Mouse (Mus musculus): ENCODE measurements around the gene Ncor2. TPM values are rescaled to one million over a fixed set of nuclear protein-coding genes. Genes with fewer than 3 reads are reported as not detected.

The Ncor2 gene
- polyA plus RNA-seq, 1 experiment from 2014 or later = 30.5 TPM

- peaks cover 27% of the 10 kb centered on the region for H3K4me1 ChIP-seq
- no peak overlapping the region for H3K27ac ChIP-seq
- WGBS = 73% methylated on average over 17 of the region's 17 CpGs
- H3K27me3 ChIP-seq = no peaks in the 10 kb centered on the region
- H3K4me2 ChIP-seq = no peak overlapping the region
- peaks cover 44% of the 10 kb centered on the region for H3K36me3 ChIP-seq
- ATAC-seq (ENCODE audit: borderline replicate concordance, extremely low read depth, low FRiP score, low TSS enrichment) = no peak
- H3K4me3 ChIP-seq = no peak overlapping the region
- H3K9me3 ChIP-seq = no peaks in the 10 kb centered on the region
- no peak overlapping the region for H3K9ac ChIP-seq
These were observed 116.0 kb downstream of the Ncor2 start for GRCm38 (mm10) chr5:125063015-125063414.

DNA sequence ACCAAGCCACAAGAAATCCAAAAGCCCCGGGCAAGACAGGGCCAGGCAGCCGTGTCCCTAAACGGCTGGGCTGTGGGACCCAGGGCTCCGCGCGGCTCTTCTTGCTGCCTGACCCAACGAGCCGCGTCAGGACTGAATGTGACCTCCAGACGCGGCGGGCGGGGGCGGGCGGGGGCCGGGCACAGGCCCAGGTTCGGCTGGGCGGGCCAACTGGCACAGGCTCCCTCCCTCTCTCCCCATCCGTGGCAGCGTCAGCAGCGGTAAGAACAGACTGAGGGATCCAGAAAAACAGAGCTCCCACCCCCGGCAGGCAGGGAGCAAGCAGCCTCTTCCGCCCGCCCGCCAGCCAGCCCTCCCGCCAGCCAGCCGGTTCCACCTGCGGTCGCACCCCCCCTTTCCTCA, 120.8 kb downstream of the Ncor2 start:
- Histone ChIP-seq H3K27me3 (no peaks in the 10 kb centered on the region), H3K4me2 (peak overlapping the region; percentile 52), H3K36me3 (peaks cover 14% of the 10 kb centered on the region; the same call in 1 of the 2 replicates), H3K4me3 (peak overlapping the region; percentile 26), H3K9ac (peak overlapping the region; percentile 20; the same call in 1 of the 2 replicates), H3K9me3 (no peaks in the 10 kb centered on the region), H3K4me1 (peaks cover 73% of the 10 kb centered on the region), H3K27ac (peak overlapping the region; percentile 90)
- WGBS = 4% methylated on average over 27 of the region's 29 CpGs
- peak; percentile 40 for ATAC-seq (ENCODE audit: borderline replicate concordance, extremely low read depth, low FRiP score, low TSS enrichment)

DNA sequence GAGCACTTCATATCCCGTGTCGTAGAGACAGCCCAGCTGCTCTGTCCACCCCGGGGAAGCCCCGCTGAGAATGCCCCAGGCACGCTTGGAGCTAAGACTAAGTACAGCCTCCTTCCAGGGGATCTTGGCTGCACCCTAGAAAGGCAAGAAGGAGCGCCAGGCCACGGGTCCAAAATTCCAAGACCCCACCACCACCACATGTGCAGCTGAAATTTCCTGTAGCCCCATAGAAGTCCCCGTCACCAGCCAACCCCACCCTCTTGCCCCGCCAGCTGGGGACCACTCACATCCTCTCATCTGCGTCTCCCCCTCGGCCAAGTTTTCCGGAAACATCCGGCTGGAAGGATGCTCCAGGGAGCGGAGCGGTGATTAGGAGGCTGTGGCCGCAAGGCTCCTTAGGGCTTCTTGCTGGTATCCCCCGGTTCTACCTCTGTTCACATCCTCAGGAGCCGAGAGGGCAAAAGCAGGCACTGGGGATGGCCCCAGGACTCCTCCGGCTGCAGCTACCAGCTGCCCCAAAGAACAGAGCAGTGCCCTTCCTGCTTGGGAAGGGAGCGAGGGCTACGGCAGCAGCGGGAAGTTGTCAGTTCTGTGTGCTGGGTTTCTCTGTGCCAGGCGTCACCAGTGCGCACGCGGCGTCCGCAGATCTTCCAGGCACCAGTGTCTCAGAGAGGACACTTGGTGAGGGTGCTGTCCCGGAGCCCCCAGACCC, 121.3 kb downstream of the Ncor2 start:
- peaks cover 14% of the 10 kb centered on the region; the same call in 1 of the 2 replicates for H3K36me3 ChIP-seq
- peak; percentile 24 for ATAC-seq (ENCODE audit: borderline replicate concordance, extremely low read depth, low FRiP score, low TSS enrichment)
- peak overlapping the region; percentile 52 for H3K4me2 ChIP-seq
- H3K27me3 ChIP-seq = no peaks in the 10 kb centered on the region
- 15% methylated on average over 29 of the region's 29 CpGs for whole genome bisulfite sequencing
- peak overlapping the region; percentile 90 for H3K27ac ChIP-seq
- H3K9me3 ChIP-seq = no peaks in the 10 kb centered on the region
- peak overlapping the region; percentile 20; the same call in 1 of the 2 replicates for H3K9ac ChIP-seq
- H3K4me3 ChIP-seq = peak overlapping the region; percentile 26
- peaks cover 79% of the 10 kb centered on the region for H3K4me1 ChIP-seq

GRCm38 (mm10) chr5:125056696-125057554, 122.1 kb downstream of the Ncor2 start:
- peaks cover 87% of the 10 kb centered on the region for H3K4me1 ChIP-seq
- 6% methylated on average over 19 of the region's 19 CpGs for WGBS
- peak overlapping the region; percentile 26 for H3K4me3 ChIP-seq
- no peak overlapping the region for H3K9ac ChIP-seq
- no peaks in the 10 kb centered on the region for H3K27me3 ChIP-seq
- peak; percentile 66; the same call in 1 of the 2 replicates for ATAC-seq (ENCODE audit: borderline replicate concordance, extremely low read depth, low FRiP score, low TSS enrichment)
- peak overlapping the region; percentile 52 for H3K4me2 ChIP-seq
- H3K36me3 ChIP-seq = peaks cover 14% of the 10 kb centered on the region; the same call in 1 of the 2 replicates
- no peaks in the 10 kb centered on the region for H3K9me3 ChIP-seq
- H3K27ac ChIP-seq = peak overlapping the region; percentile 90

DNA sequence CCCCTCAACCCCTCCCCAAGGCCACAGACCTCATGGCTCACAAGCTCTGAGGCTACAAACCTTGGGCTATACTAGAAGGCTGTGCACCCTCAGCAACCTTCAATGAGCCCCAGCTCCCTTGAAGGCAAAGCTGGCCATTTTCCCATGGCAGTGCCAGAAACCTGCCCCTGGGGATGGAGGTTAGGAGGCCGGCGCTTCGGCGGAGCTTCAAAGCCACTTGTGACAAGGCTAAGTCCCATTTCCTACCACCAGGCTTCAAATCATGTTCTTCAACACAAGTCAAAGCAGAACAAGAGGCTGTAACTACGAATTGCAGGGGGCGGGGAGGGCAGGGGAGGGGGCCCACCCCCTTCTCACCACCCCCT, 122.7 kb downstream of the Ncor2 start:
- Histone ChIP-seq H3K4me1 (peaks cover 92% of the 10 kb centered on the region), H3K27ac (peak overlapping the region; percentile 90), H3K9ac (no peak overlapping the region), H3K27me3 (no peaks in the 10 kb centered on the region), H3K36me3 (peaks cover 12% of the 10 kb centered on the region; the same call in 1 of the 2 replicates), H3K4me2 (peak overlapping the region; percentile 52), H3K9me3 (no peaks in the 10 kb centered on the region), H3K4me3 (no peak overlapping the region; the same call in 1 of the 2 replicates)
- WGBS = 25% methylated on average over 6 of the region's 6 CpGs
- no peak for ATAC-seq (ENCODE audit: borderline replicate concordance, extremely low read depth, low FRiP score, low TSS enrichment)

- Histone ChIP-seq H3K27ac (0 out of 2 replicates have a peak overlapping the region, but pooled peaks have one; percentile 90), H3K4me2 (peak overlapping the region; percentile 52), H3K4me1 (peaks cover 92% of the 10 kb centered on the region), H3K36me3 (peaks cover 14% of the 10 kb centered on the region), H3K9me3 (no peaks in the 10 kb centered on the region), H3K27me3 (no peaks in the 10 kb centered on the region), H3K9ac (no peak overlapping the region), H3K4me3 (no peak overlapping the region)
- no peak for ATAC-seq (ENCODE audit: borderline replicate concordance, extremely low read depth, low FRiP score, low TSS enrichment)
- WGBS = 57% methylated on average over 8 of the region's 8 CpGs
These were observed 123.1 kb downstream of the Ncor2 start for GRCm38 (mm10) chr5:125055901-125056300.

- no peak overlapping the region for H3K9ac ChIP-seq
- no peaks in the 10 kb centered on the region for H3K9me3 ChIP-seq
- H3K4me2 ChIP-seq = no peak overlapping the region
- no peak for ATAC-seq (ENCODE audit: borderline replicate concordance, extremely low read depth, low FRiP score, low TSS enrichment)
- 60% methylated on average over 7 of the region's 7 CpGs for WGBS
- H3K36me3 ChIP-seq = peaks cover 37% of the 10 kb centered on the region
- peaks cover 73% of the 10 kb centered on the region for H3K4me1 ChIP-seq
- H3K27ac ChIP-seq = peak overlapping the region; percentile 67; the same call in 1 of the 2 replicates
- H3K27me3 ChIP-seq = no peaks in the 10 kb centered on the region
- no peak overlapping the region for H3K4me3 ChIP-seq
These were observed 125.4 kb downstream of the Ncor2 start for GRCm38 (mm10) chr5:125053661-125054060.

- Histone ChIP-seq H3K27ac (peak overlapping the region; percentile 67), H3K9me3 (no peaks in the 10 kb centered on the region), H3K4me3 (no peak overlapping the region), H3K9ac (no peak overlapping the region), H3K36me3 (peaks cover 45% of the 10 kb centered on the region), H3K27me3 (no peaks in the 10 kb centered on the region), H3K4me1 (peaks cover 65% of the 10 kb centered on the region), H3K4me2 (no peak overlapping the region)
- 41% methylated on average over 23 of the region's 23 CpGs for WGBS
- ATAC-seq (ENCODE audit: borderline replicate concordance, extremely low read depth, low FRiP score, low TSS enrichment) = peak; percentile 41
These were observed 126.2 kb downstream of the Ncor2 start for GRCm38 (mm10) chr5:125052603-125053488.

DNA sequence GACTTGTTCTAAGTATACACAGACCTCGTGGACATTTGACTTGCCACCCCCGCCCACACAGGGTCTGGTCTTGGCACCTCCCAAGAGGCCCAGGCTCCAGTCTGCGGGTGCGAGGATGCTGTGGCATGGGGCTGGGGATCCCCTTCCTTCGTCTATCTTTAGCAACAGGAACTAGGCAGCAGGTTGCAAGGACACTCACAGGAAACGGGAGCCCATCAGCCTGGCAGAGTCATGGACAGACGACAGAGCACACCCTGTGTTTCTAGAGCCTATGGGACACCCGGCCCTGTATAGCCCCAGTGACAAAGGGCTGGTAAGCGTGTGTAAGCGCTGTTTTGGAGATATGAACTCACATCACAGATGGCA, 126.8 kb downstream of the Ncor2 start:
- H3K36me3 ChIP-seq = peaks cover 51% of the 10 kb centered on the region
- H3K4me2 ChIP-seq = no peak overlapping the region
- WGBS = 55% methylated on average over 10 of the region's 10 CpGs
- no peak for ATAC-seq (ENCODE audit: borderline replicate concordance, extremely low read depth, low FRiP score, low TSS enrichment)
- no peaks in the 10 kb centered on the region for H3K27me3 ChIP-seq
- H3K9me3 ChIP-seq = no peaks in the 10 kb centered on the region
- no peak overlapping the region for H3K4me3 ChIP-seq
- peaks cover 59% of the 10 kb centered on the region for H3K4me1 ChIP-seq
- H3K9ac ChIP-seq = no peak overlapping the region
- H3K27ac ChIP-seq = 0 out of 2 replicates have a peak overlapping the region, but pooled peaks have one; percentile 17

GRCm38 (mm10) chr5:125049481-125049880, 129.5 kb downstream of the Ncor2 start:
- Histone ChIP-seq H3K27me3 (no peaks in the 10 kb centered on the region), H3K27ac (no peak overlapping the region), H3K9me3 (no peaks in the 10 kb centered on the region), H3K4me2 (no peak overlapping the region), H3K36me3 (peaks cover 65% of the 10 kb centered on the region), H3K9ac (no peak overlapping the region), H3K4me3 (no peak overlapping the region), H3K4me1 (peaks cover 31% of the 10 kb centered on the region)
- no peak for ATAC-seq (ENCODE audit: borderline replicate concordance, extremely low read depth, low FRiP score, low TSS enrichment)
- 83% methylated on average over 4 of the region's 4 CpGs for WGBS

DNA sequence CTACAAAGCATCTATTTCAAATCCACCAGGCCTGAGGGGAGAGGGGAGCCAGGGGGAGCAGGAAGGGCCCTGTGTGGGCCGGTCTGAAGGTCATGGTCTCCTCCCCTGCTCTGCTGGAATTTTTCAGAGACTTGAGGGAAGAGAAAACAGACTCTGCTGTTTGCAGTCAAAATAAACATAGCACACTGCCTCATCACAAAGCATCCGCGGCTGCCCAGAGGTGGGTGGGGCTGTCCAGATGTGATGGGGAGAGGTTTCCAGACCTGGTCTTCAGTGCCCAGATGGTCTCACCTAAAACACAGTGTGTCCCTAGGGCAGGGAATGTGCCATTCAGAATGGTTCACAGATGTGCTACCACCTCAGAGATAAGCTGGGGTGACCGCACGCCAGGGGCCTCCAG, 132.6 kb downstream of the Ncor2 start:
- Histone ChIP-seq H3K36me3 (peaks cover 82% of the 10 kb centered on the region), H3K4me2 (no peak overlapping the region), H3K4me3 (no peak overlapping the region), H3K9ac (no peak overlapping the region), H3K27me3 (no peaks in the 10 kb centered on the region), H3K4me1 (0 out of 2 replicates have a peak, but pooled peaks cover under 1% of the 10 kb centered on the region), H3K27ac (no peak overlapping the region), H3K9me3 (no peaks in the 10 kb centered on the region)
- no peak for ATAC-seq (ENCODE audit: borderline replicate concordance, extremely low read depth, low FRiP score, low TSS enrichment)
- 51% methylated on average over 5 of the region's 5 CpGs for WGBS

Data from lung, embryonic 15.5 days (tissue).